Mouse (Mus musculus) embryo, embryonic 9.5 days (tissue): Measurements from ENCODE around the gene Fndc3b.
A peak's percentile ranks its signal among the peaks of the same experiment; 100 is the strongest.
"Not testable (repeated sequence)": the region's sequence is repeated elsewhere in the genome, so short reads cannot be mapped to it uniquely, and the experiment has no call there.

Experiments
- DNase-seq: peaks from one replicate; pipeline ENCODE4 v3.0.0-alpha.2; 2017; ENCODE audit errors: extremely low spot score

Gene Fndc3b

GRCm38 (mm10) chr3:27503279-27504038 lies 207.6 kb downstream of the Fndc3b start:
- DNase-seq: no peak

GRCm38 (mm10) chr3:27495296-27496073 lies 215.6 kb downstream of the Fndc3b start:
- peak; percentile 5 for DNase-seq

- DNase-seq: no peak
Measured at GRCm38 (mm10) chr3:27494698-27495097, 216.4 kb downstream of the Fndc3b start.

- DNase-seq: no peak
Measured at GRCm38 (mm10) chr3:27494066-27494465, 217.0 kb downstream of the Fndc3b start.

DNA sequence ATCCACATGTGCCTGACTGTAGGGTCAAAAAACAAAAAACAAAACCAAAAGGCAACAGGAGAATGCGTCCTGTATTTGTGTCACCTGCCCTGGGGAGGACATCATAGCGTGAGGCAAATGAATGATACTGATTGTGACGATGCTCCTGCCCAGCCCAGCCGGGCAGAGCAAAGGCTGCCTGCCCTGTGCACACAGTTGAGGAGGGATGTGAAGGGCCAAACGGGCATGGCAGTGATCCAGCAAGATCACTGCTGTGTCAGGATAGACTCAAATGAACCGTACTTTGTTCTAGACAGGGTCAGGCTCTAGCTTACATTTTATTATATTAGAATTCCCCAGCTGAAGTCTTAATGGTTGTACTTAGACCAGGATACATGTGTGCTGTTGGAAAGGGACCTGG lies 219.3 kb downstream of the Fndc3b start:
- no peak for DNase-seq

DNA sequence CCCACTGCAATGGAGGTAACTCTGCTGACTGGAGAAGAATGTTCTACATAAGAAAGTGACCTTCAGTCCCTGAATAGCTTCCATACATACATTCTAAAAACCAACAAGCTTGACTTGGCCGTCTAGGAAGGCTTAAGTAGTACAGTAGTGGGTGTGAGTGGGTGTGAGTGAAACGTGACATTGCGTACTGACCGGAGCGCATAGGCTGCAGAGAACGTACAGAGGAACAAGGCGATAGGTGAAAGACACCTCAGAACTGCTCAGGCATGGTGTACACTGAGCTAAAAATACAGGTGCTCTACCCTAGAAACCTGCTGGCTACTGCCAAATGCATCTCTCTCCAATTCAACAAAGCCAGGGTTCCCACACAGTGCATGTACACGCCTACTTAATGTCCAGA lies 219.7 kb downstream of the Fndc3b start:
- DNase-seq: no peak

- no peak for DNase-seq
Measured at GRCm38 (mm10) chr3:27490891-27491290, 220.2 kb downstream of the Fndc3b start.

DNA sequence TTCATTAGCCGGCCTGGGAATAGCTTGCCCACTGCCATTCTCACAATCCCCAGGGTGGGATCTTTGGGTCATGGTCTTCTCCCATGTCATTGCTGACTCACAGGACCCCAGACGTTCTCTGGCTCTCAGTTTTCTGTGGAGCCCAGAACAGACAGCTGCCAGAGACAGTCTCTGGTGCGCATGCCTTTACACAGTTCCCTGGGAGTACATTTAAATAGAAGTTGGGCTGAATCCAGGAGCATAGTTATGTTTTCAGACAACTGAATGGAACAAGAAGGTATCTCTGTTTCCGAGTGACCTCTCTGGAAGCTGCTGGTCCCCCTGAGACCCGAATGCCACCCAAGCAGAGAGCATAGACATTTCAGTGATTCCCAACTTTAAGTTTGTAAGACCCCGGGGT lies 221.6 kb downstream of the Fndc3b start:
- DNase-seq: no peak

DNA sequence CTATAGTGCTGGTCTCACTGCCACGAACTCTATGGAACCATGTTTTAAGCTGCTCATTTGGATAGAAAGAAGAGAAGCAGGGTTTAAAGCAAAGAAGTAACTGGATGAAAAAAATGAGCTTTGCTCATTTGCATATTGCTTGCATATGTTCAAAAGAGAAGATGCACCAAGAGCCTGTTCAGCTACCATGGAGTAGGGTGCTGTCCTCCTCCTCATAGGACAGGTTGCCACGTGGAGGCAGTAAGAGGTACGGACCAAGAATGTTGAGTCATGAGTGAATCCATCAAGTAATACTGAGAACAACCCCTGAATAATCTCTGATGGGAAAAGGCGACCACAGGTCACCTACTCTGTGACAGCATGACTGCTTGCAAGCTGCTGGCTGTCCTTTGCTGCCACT lies 226.0 kb downstream of the Fndc3b start:
- no peak for DNase-seq

DNA sequence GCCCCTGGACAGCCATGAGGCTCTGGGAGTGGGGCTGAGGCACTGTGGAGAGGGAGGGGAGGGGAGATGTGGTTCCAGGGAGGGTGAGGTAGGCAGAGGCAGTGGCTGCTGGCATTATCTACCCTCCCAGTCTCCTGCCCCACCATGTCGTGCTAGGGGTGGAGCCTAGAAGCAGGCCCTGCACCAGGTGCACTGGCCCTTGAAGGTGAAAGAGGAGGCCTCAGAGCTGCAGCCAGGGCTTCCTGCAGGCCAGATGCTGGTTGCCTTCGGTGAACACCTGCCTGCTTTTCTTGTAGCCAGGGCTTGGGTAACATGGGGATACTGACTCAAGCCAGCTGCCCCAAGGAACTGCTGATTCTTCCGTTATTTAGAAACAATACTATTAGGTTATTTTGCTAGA lies 226.4 kb downstream of the Fndc3b start:
- DNase-seq: no peak

GRCm38 (mm10) chr3:27483762-27484161 lies 227.3 kb downstream of the Fndc3b start:
- no peak for DNase-seq

DNA sequence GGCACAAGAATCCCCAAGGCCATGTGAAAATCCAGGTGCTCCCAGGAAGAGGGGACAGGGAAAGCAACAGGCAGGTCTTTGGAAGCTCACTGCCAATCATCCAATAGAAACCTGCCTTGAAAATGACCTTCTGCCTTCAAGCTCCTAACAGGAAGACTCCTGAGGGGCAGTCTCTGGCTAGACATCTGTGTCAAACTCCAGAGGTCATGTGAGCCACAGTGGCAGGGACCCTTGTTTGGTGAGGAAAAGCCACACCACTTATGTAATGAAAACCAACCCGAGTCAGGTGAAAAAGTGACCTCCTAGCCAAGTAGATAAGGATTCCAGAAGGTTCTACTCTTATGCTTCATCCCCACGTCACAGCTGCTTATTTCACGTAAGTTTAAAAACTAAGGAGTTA lies 227.8 kb downstream of the Fndc3b start:
- DNase-seq: no peak

- no peak for DNase-seq
Measured at GRCm38 (mm10) chr3:27481738-27482137, 229.4 kb downstream of the Fndc3b start.

DNA sequence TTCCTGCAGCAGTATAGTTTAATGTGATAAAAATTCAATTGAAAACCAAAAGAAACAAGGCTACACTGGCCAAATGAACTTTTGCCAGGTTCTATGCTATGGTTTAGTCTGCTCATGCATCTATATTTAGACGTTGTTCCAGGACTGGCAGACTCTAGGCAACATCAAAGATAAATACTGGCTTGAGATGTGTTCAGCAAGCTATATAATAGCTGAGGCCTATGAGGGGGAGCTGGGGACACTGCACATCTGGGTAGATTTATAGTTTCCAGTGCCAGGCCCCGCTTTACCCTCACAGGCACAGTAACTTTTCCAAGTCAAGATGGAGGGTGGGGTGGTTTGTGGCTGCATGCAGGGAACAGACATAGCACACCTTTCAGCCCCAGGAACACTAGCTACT lies 231.7 kb downstream of the Fndc3b start:
- DNase-seq: no peak

DNA sequence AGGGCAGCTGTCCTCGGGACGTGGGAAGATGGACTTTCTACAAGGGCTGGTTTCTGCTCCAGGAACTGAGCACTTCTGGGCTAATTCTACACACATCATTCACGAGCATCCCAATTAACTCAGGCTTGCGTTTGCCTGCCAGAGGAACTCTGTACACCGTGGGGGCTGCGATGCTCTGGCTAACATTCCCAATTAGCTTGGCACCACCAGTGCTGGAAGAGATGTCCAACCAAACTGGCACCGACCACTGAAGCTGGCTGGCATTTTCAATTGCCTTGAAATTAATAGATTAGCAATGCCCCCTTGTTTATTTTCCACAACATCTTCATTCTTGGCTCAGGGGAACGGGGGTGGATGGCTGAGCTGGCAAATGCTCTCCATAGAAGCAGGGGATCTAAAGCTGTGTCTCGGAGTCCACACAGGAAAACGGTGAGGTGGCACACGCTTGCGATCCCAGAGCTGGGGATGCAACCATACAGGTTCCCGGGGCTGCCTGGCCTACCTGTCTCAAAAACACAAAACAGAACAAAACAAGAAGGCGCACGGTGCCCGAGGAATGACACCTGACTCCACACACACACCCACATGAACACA lies 232.4 kb downstream of the Fndc3b start:
- no peak for DNase-seq

DNA sequence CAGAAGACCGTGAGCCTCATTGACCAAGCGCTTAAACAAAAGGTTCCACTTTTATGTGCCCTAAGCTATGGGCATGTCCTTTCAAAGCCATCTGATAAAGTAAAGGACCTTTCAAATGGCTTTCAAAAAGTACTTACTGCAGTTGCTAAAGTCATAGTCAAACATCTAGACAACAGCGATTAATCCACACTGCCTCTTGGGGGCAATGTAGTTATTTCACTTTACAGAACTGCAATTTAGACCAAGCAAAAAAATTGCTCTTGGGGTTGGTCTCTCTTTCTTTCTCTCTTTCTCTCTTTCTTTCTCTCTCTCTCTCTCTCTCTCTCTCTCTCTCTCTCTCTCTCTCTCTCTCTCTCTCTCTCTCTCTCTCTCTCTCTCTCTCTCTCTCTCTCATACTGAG lies 233.4 kb downstream of the Fndc3b start:
- not testable (repeated sequence) for DNase-seq

DNA sequence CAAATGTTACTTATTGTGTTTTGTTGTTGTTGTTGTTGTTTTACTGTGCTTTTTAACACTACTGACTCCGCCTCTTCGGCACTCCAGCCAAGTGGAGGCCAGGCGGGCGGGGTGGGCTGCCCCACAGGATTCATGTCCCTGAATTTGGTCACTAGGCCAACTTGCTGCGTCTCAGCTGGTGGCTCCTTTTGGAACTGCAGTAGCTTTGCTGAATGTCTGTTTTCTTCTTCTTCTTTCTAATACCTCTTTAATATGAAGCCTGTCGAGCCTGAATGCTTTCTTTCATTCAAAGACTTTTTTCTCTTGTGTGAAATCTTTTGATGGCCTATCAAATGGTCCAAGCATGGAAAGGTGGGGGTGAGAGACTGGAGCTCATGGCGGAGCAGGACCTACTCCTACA lies 235.2 kb downstream of the Fndc3b start:
- no peak for DNase-seq

- no peak for DNase-seq
Measured at GRCm38 (mm10) chr3:27473801-27474599, 237.1 kb downstream of the Fndc3b start.

GRCm38 (mm10) chr3:27472846-27473245 lies 238.3 kb downstream of the Fndc3b start:
- no peak for DNase-seq

GRCm38 (mm10) chr3:27470781-27471180 lies 240.3 kb downstream of the Fndc3b start:
- no peak for DNase-seq

DNA sequence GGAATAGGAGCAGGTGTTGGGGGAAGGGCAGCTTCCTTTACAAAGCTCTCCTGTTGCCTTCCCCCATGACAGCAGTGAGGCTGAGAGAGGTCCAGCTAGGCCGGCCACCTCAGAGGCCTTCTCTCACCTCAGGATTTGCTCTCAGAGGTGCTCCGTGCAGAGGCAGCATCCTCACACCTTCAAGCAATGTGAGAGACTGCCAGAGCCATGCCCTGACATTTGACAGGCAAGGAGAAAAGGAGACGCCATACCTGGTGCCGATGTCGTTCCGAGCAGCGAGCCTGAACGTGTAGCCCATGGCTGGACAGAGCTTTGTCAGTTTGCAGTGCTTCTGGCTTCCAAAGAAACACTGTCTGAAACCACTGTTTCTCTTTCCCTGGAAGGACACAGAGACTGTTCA lies 241.1 kb downstream of the Fndc3b start:
- no peak for DNase-seq

DNA sequence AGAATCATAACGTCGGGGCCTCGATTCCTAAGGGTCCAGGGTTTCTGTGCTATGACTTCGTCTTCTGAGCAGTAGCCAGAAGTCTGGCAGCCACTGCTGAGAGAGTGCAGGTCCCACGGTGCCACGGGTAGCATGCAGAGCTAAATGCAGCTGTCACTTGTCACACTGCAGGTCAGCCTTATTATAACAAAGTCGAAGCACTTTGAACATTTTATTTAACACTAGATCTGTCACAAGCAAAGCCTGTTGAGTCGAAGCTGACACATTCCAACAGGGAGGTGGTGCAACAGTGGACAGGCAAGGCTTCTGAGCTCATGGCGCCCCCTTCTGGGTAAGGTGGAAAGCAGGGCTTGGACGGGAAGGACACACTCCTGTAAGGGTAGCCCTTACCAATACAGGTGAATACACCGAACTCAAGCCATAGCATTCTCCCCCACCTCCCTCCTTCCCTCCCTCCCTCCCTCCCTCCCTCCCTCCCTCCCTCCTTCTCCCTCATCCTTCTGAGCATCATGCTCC lies 243.5 kb downstream of the Fndc3b start:
- DNase-seq: no peak
